Mouse (Mus musculus) megakaryocyte, adult 5-6 weeks (primary cell): ENCODE measurements at regions not wholly inside any gene's neighbourhood (a gene's known extent, or its start where the extent isn't known, plus 50 kb on each side); places are given as distances from the start of the nearest gene placed in this dataset.
"Not testable (repeated sequence)": the region's sequence is repeated elsewhere in the genome, so short reads cannot be mapped to it uniquely, and the experiment has no call there.

Experiments
- ATAC-seq: 2 replicates; pipeline ENCODE4 v1.8.0; 2016; ENCODE audit warnings: mild to moderate bottlenecking, inconsistent platforms; ENCODE audit not compliant: poor library complexity, severe bottlenecking

DNA sequence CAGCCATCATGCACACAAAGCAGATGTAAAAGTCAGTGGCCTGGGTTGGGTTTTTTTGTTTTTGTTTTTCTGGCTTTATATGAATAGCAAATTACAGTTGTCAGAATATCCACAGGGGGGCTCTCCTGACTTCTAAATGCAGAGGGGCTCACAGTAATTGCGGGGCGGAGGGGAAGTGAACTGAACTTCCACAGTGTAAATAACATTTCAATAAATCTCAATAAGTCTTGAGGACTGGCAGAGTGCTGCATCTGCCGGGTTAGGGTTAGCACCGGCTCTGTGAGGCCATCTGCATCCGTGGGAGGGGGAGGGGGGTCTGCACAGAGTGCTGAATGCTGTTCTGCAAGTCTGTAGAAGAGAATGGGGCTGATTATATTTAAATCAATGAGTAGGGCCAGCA lies 50.3 kb upstream of the Arl4c start:
- no peak for ATAC-seq

DNA sequence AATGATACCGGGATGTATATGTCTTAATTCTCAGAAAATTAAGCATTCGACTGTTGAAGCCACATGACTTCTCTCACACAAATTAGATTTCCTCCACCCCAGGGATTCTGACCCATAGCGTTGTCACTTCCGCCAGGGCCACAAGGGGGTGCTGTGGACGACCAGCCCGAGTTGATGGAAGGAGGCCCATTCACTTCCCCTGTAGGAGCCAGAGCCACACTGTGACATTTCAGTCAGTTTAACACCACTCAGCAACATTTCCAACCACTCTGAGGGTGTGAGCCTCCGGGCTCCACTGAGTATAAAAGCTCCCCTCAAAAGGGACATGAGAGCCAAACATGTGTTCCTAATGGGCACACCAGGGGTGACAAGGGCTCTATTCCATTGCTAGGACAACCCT lies 54.6 kb upstream of the Arl4c start:
- no peak for ATAC-seq

DNA sequence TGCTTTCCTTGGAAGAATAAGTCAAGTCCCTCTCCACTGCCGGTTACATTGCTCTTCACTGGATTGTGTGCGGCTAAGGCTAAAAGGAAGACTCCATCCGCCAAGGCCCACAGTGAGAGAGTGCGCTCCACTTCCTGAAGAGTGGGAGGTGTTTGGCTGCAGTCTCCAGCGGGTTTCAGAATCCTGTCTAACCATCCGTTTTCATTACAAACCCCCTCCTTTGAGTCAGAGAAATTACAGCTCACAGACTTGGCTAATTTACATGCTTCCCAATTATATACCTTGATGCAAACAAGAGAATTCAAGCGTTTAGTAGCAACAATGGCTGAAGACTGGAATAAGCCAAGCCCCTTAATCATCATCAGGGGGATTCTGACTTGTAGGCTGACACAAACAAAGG lies 55.1 kb upstream of the Arl4c start:
- ATAC-seq = no peak

DNA sequence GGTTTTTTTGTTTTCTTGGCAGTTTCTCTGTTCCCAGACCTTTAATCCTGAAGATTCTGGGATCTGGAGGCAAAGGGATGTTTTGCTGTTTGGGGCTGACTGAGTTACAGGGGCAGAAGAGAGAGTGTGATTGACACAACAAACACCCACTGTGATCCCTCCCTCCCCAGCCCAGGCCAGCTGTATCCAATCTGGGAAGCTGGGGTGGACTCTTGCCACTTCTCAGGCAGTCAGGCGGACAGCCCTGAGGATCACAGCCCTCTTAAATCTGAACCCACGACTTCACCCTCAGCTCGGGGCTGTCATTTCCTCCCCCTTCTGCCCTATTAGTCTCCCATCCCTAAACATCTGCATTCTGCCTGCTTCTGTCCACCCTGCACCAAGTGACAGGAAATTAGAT lies 55.7 kb upstream of the Arl4c start:
- no peak for ATAC-seq

DNA sequence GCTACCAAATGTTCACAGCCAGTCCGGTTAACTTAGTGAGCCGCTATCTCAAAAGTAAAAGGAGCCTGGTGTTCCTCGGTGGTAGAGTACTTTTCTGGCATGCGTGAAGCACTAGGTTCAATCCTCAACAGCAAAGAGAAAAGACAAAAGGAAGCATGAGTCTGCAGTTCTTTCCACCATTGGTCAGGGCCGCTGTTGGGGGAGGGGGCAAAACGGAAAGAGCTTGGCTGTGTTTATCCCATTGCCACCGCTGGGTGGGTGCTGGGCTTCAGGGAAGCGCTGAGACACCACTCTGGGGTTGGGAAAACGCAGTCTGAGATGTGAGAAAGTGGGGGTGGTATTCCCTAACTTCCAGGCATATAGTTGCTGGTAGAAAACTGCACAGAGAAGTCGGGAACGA lies 58.6 kb upstream of the Arl4c start:
- ATAC-seq = no peak

DNA sequence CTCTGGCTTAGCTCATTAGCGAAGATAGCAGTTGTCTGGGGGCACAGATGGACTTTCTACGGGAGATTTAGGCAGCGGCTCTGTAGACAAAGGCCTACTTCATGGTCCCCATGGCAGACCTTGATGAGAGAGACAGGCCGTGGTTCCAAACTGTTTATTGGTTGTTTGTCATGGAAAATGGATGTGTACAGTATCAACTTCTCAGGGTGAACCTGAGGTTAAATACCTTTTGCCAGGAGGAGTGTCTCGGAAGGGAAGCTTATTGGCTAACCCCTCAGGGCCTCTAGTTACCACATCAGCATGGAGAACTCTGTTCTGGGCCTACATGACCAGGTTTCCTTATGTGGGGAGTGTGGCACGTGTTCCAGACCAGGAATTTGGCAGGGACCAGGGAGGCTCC lies 59.1 kb upstream of the Arl4c start:
- ATAC-seq = no peak

DNA sequence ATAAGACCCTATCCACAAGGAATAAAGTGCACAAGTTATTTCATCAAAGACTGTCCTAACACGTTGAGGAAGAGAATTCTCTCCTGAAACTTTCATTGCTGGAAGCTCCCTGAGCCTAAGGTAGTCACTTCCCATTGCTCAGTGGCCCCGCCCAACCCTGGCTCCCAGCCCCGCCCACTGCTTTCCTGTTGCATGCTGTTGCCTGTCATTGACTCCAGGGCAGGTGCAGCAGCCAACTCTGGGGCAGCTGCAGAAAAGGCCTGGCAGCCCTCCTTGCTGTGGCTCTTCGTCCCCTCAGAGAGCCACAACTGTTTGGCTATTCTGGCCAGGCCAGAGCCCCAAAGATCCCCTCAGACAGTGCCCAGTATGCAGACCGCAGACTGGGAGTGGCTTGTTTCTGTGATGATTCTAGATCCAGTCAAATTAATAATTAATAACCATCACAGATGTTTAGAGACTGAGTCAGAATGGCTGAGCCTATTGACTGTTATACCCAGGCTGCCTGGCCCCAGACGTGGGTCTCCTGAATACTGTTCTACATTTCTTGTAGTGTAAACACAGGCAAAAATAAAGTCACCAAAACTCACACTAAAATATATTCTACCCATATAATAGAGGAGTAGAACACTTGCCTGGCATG lies 61.8 kb upstream of the Arl4c start:
- ATAC-seq = no peak

DNA sequence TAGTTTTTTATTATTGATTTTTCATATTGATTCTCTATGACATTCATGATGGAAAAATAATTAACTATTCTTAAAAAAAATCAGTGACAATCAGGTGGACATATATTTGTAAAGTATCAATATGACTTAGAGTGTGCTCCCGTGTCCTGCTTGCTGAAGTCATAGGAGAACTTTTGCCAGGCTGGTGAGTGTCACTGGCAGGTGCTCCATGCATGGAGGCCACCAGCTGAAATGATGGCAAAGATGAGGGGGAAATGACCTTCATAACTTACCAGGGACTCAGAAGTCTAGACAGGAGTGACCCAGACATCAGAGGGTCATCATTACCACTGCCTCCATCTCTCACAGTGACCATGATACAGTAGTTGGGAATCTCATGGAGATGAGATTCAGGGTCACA lies 62.5 kb upstream of the Arl4c start:
- no peak for ATAC-seq

DNA sequence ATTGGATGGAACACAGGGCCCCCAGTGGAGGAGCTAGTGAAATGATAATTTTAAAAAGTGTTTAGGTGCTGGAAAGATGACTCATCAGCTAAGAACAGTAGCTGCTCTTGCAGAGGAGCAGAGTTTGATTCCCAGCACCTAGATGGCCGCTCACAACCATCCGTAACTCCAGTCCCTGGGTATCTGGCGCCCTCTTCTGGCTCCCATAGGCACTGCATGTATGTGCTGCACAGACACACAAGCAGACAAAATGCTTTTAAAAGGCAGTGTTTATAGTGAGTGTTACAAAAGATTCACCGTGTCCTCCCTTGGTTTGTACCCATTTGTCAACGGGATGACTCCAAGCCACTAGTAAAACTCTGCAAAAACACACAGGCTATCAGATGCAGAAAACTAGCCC lies 75.0 kb upstream of the Arl4c start:
- ATAC-seq = no peak

DNA sequence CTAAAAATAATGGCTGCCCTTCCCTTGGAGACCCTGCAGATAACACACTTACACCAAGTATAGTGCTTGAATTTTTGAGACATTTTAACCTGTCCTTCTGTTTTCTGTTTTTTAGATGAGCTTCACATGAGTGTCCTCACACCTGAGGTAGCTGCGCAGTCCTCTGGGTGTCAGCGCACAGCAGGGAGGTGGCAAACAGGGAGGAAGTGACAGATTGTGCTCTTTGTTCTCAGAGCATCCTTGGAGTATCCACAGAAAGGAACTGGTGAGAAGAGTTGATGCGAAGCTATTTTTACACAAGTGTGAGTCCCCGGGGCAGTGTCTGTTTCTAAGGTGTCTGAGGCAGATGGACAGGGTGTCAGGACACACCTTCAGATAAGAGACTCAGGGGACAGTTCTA lies 78.2 kb upstream of the Arl4c start:
- ATAC-seq = no peak

DNA sequence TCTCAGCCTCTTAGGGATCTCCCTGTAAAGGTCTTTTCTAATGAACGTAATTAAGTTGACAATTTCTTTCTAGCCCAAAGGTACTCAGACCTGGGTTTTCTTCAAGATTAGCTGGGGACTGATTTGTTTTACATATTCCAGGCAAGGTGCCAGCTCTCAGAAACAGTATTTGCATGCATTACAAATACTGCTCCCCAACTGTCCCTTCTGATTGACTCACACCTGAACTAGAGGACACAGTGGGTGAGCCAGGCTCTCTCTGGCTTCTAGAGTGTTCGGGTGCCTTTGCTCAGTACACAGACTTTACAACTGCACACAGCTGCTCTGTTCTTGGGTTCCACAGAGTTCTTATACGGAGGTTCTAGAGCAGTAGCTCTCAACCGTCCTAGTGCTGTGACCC lies 81.1 kb upstream of the Arl4c start:
- ATAC-seq = no peak

DNA sequence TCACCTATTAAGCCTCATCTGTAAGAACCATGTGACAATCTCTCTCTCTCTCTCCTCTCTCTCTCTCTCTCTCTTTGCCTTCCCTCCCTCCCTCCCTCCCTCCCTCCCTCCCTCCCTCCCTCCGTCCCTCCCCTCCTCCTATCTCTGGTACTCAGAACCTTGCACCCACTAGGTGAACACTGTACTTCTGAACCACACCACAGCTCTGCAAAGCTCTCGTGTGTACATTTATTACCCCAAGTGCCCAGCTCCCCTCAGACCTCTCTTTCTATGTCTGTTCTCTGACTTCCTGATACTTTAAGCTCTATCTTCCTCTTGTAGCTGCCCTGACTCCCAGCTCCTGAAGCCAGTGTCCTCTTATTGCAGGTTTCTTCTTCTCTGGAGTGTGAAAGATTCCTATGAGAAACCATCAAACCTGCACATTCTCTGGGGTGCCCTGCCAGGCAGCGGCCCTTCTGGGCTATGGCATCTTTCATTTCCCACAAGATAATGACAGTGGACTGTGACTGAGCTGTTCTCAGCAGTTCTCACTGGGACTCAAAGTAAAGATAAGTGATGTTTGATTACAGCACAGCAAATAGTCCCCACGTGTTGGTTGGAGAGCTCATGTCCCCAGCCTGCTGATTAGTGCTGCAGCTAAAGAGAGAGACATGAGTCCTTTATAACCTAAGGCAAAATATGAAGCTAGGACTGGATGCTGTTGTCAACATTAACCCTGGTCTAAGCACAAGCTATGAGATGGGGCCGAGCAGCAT lies 83.0 kb upstream of the Arl4c start:
- no peak for ATAC-seq

DNA sequence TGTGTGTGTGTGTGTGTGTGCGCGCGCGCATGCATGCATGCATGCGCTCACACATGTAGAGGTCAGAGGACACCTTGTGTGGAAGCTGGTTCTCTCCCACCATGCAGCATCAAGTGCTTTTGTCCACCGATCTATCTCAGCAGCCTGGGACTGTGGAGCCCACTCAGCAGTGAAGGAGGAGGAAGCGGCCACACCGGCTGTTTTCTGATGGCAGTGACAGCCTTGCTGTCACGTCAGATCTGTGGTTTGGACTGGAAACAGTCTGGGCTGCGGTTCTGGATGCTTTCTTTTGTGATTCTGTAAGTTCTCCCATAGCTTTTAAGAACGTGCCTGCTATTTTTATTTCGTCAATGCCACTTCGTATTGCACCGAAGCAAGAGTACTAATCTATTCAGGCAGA lies 84.0 kb upstream of the Arl4c start:
- no peak for ATAC-seq

DNA sequence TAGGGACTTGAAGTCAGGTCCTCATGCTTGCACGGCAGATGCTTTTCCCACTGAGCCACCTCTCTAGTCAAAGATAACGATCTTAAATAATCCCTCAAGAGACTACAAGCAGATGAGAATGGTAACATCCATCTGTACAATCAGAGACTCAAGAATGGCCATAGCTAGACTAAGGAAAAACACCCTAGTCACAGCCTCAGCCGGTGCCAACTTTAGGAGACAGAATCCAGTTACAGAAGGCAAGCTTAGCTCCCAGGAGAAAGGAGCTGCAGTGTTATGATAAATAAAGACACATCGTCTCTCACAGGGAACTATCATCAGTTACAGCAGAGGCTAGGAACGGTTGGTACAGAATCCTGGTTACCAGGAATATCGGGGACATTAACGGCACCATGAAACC lies 88.7 kb upstream of the Arl4c start:
- ATAC-seq = no peak

DNA sequence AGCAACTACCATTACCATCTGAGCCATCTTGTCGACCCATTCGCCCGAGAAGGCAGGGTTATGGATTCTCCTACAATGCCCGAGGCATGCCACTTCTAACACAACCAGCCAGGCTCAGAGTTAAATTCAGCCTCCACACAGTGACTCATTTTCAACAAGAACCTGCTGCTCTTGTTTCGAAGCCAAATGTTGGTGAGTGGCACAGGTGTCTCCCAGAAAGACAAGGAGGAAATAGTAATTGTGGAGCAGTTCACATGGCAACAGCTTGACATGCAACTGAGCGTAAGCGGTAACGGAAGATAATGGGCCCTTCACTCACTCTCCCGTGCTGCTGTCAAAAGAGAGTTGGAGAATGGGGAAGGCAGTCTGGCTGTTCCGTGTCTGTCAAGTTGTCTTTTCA lies 92.9 kb upstream of the Arl4c start:
- ATAC-seq = no peak

DNA sequence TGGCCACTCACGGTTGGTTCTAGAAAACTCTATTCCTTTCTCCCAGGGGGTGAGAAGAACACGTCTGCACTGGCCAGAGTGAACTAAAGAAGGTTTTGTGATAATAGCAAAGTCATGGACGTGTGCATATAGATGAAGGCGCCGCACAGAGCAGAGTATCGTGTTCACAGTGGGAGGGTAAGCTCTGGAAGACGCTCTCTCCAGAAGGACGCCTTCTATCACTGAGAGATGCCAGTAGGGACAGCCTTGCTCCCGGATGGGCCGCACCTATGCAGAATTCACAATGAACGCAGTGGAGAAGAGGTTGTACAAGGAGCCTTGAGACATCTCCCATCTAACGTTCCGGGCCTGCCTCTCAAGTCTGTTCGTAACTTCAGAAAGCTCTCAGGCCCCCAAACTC lies 96.5 kb upstream of the Arl4c start:
- ATAC-seq = no peak

DNA sequence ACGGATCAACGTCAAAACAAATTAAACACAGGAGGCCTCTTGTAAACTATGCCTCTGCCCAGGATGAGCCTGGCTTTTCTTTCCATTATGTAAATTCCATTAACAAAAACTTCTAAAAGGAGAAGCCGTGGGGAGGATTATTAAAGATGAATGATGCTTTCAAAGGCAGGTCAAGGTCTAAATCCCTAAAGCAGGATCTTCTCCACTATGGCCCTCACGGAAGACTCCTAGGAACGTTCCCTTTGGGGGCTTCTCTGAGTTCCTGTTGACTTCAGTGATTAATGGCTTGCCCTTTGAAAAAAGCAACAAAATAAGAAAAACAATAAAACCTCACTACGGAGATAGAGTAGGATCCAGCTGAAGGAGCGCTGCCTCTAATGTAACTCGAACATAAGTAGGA lies 96.9 kb upstream of the Arl4c start:
- ATAC-seq = no peak

DNA sequence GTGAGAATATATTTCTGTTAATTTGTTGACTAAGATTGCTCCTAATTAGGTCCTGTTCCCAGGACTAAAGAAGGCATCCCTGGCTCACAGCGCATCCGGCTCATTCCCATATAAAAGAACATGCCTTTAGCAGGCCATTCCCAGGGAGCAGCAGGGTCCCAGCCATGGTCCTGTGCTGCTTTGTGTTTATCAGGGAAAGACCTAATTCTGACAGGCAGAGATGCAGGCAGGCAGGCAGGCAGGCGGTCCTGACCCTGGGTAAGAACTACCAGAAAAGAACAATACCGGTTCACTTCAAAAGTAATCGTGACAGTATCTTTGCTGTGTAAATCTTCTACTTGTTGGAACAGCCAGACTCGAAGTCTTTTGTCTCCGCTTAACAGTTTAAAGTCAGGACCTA lies 97.3 kb upstream of the Arl4c start:
- no peak for ATAC-seq

DNA sequence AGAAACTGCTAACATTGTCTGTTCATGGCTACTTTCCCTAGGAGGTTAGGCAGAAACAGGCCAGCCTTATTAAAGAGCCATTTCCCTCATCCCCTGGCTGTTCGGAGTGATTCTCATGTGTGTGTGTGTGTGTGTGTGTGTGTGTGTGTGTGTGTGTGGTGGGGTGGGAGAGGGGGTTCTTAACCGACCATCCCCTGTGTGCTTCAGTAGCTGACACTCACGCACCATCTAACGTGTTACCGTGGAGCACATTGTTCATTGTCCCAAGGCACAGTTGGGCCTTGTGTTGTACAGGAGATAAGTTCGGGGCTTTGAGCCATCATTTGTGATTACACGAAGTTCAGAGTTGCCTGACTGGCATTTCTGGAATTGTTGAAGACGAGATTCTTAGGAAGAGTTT lies 97.8 kb upstream of the Arl4c start:
- ATAC-seq = no peak

DNA sequence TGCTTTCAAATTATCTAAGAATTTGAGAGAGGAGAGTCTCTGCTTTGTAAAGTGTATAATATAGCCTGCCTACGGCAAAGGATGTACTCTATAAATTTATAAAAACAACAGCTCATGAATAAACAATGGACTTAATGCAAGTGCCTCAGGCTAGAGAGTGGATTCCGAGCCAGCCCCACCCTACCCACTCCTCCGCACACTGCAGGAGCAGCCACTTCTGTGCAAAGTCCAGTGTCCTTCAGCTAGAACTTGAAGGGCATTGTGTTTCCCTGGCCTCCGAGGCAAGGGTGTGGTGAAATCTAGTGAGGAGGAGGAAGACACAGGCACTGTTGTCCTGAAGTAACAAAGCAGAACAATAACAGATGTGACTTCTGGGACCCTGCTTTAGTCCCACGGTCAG lies 98.4 kb upstream of the Arl4c start:
- no peak for ATAC-seq

DNA sequence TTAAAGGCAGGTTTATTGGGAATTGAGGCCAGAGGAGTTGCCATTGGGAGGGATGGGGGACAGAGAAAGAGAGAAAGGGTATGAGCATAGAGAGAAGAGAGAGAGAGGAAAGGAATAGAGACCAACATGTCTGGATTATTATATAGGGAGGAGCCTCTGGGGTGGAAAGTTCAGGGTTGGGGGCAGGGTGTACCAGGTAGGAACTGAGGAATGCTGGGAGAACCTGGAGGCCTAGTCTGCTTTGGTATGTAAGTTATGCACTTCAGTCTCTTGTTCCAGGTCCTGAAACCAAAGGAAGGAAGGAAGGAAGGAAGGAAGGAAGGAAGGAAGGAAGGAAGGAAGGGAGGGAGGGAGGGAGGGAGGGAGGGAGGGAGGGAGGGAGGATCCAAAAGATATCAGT lies 99.1 kb upstream of the Arl4c start:
- ATAC-seq = not testable (repeated sequence)

DNA sequence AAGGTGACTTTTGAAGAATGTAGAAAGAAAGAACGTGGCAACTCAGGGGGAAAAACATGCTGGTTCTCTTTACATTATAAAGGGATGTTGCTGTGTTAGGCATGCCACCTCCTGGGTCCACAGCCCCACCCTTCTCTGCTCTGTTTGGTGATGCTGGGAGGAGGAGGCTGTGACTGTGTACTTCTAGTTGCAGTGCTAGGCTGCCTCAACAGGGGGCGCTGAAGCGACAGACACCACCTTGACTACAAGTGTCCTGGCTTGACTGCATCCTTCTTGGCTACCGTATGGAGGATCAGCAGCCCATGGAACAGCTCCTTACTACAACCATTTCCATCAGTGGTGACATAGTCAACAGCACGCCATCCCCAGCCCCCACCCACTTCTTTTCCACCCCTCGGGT lies 104.9 kb upstream of the Arl4c start:
- ATAC-seq = no peak

DNA sequence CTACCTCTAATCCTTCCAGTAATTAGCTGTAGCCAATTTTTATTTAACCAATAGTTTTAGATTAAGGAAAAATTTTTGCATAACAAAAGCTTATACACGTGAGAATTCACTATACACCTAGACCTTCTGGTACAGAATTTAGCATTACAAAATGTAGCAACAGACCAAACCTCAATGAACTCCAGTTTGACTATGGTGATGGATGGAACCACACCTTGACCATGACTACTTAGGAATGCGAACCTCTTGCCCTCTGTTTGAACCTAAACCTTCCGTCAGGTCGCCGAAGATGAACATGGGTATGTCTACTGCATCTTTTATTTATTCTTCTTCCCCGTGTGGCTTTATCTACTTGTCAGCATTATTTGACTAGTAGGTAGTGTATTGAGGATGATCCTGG lies 105.9 kb upstream of the Arl4c start:
- no peak for ATAC-seq
